Mouse (Mus musculus) limb, embryonic 15.5 days (tissue): ENCODE results near the gene E2f3. TPM values are rescaled to one million over a fixed set of nuclear protein-coding genes. Genes with fewer than 3 reads are reported as not detected.

ENCODE experiments used
- ATAC-seq: fragments of 200-750 bp; cut with Nextera tagmentation; 2 replicates; pipeline ENCODE4 v1.8.0; 2017; ENCODE audit warnings: low read depth, moderate TSS enrichment; ENCODE audit not compliant: insufficient number of reproducible peaks, low FRiP score, low TSS enrichment
- H3K27ac ChIP-seq: fragments of 300-500 bp; sonication (generic); 2 replicates; pipeline ENCODE4 v1.5.1; 2015; ENCODE audit warnings: moderate library complexity, mild to moderate bottlenecking, inconsistent platforms
- H3K27me3 ChIP-seq: fragments of 300-500 bp; sonication (generic); 2 replicates; pipeline ENCODE4 v1.6.1; 2015; ENCODE audit warnings: inconsistent platforms
- H3K36me3 ChIP-seq: fragments of 300-500 bp; sonication (generic); 2 replicates; pipeline ENCODE4 v1.6.1; 2015; ENCODE audit warnings: inconsistent platforms
- H3K4me1 ChIP-seq: fragments of 300-500 bp; sonication (generic); 2 replicates; pipeline ENCODE4 v1.6.1; 2015; ENCODE audit warnings: inconsistent platforms
- H3K4me2 ChIP-seq: fragments of 300-500 bp; sonication (generic); 2 replicates; pipeline ENCODE4 v1.6.1; 2015; ENCODE audit warnings: mild to moderate bottlenecking, inconsistent platforms
- H3K4me3 ChIP-seq: fragments of 300-500 bp; sonication (generic); 2 replicates; pipeline ENCODE4 v1.5.1; 2015; ENCODE audit warnings: mild to moderate bottlenecking, inconsistent platforms
- H3K9ac ChIP-seq: fragments of 300-500 bp; sonication (generic); 2 replicates; pipeline ENCODE4 v1.6.1; 2015; ENCODE audit warnings: inconsistent platforms
- H3K9me3 ChIP-seq: fragments of 300-500 bp; sonication (generic); 2 replicates; pipeline ENCODE4 v1.6.1; 2016; ENCODE audit warnings: inconsistent platforms
- WGBS: fragments of 180-500 bp; shearing (Covaris S2); methylation state at CpG from one replicate; pipeline ENCODE4 v1.1.7; 2015; 5-methylcytosine and 5-hydroxymethylcytosine counted together
- polyA plus RNA-seq: library from polyadenylated mRNA; unstranded; fragments of >200 nt; fragmentation: Nextera tagmentation; extraction: Ambion mirVana; gene quantifications from 2 replicates; pipeline ENCODE4 v1.2.1, GENCODE M21; 2015

E2f3 gene
- polyA plus RNA-seq, 1 experiment from 2014 or later = 9.4 TPM

- Histone ChIP-seq H3K4me3 (no peak overlapping the region), H3K4me1 (no peaks in the 10 kb centered on the region), H3K27me3 (no peaks in the 10 kb centered on the region), H3K9ac (no peak overlapping the region), H3K4me2 (no peak overlapping the region), H3K36me3 (peaks cover 57% of the 10 kb centered on the region), H3K9me3 (no peaks in the 10 kb centered on the region), H3K27ac (no peak overlapping the region)
- no peak for ATAC-seq
- WGBS = 55% methylated on average over 10 of the region's 10 CpGs
These were observed 72.8 kb downstream of the E2f3 start for GRCm38 (mm10) chr13:29913061-29913460.

- WGBS = 88% methylated on average over 8 of the region's 8 CpGs
- Histone ChIP-seq H3K9ac (no peak overlapping the region), H3K36me3 (peaks cover 57% of the 10 kb centered on the region), H3K27ac (no peak overlapping the region), H3K4me2 (no peak overlapping the region), H3K4me3 (no peak overlapping the region), H3K4me1 (no peaks in the 10 kb centered on the region), H3K9me3 (no peaks in the 10 kb centered on the region), H3K27me3 (no peaks in the 10 kb centered on the region)
- ATAC-seq = no peak
These were observed 73.6 kb downstream of the E2f3 start for GRCm38 (mm10) chr13:29912251-29912650.

- Histone ChIP-seq H3K9me3 (no peaks in the 10 kb centered on the region), H3K4me2 (no peak overlapping the region), H3K27me3 (no peaks in the 10 kb centered on the region), H3K27ac (no peak overlapping the region), H3K4me1 (no peaks in the 10 kb centered on the region), H3K9ac (no peak overlapping the region), H3K4me3 (no peak overlapping the region), H3K36me3 (peaks cover 60% of the 10 kb centered on the region)
- 96% methylated on average over 3 of the region's 3 CpGs for WGBS
- no peak for ATAC-seq
These were observed 74.7 kb downstream of the E2f3 start for GRCm38 (mm10) chr13:29911141-29911540.

GRCm38 (mm10) chr13:29908431-29908830, 77.4 kb downstream of the E2f3 start:
- no peaks in the 10 kb centered on the region for H3K9me3 ChIP-seq
- 94% methylated on average over 9 of the region's 9 CpGs for WGBS
- no peaks in the 10 kb centered on the region for H3K27me3 ChIP-seq
- H3K9ac ChIP-seq = no peak overlapping the region
- no peak for ATAC-seq
- no peak overlapping the region for H3K4me2 ChIP-seq
- no peaks in the 10 kb centered on the region for H3K4me1 ChIP-seq
- H3K27ac ChIP-seq = no peak overlapping the region
- H3K4me3 ChIP-seq = no peak overlapping the region
- peaks cover 66% of the 10 kb centered on the region for H3K36me3 ChIP-seq

DNA sequence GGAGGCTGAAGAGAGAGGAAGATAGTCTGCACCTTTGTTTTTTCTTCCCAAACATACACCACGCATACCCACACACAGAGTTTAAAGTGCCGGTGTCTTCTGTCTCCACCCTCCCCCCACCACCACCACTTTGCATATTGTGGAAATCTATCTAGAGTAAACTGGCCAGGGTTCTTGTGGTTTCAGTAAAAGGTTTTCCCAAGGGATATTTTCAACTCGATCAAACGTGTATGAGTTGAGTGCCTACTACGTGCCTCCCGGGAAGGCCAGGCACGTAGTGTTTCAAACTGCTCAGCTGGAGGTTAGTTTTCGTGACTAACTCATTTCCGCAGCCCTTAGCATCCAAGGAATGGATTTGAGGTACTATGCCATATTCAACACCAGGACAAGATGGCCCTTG, 77.9 kb downstream of the E2f3 start:
- Histone ChIP-seq H3K4me1 (no peaks in the 10 kb centered on the region), H3K27me3 (no peaks in the 10 kb centered on the region), H3K4me2 (no peak overlapping the region), H3K9ac (no peak overlapping the region), H3K4me3 (no peak overlapping the region), H3K9me3 (no peaks in the 10 kb centered on the region), H3K36me3 (peaks cover 66% of the 10 kb centered on the region), H3K27ac (no peak overlapping the region)
- 93% methylated on average over 9 of the region's 9 CpGs for WGBS
- no peak for ATAC-seq

DNA sequence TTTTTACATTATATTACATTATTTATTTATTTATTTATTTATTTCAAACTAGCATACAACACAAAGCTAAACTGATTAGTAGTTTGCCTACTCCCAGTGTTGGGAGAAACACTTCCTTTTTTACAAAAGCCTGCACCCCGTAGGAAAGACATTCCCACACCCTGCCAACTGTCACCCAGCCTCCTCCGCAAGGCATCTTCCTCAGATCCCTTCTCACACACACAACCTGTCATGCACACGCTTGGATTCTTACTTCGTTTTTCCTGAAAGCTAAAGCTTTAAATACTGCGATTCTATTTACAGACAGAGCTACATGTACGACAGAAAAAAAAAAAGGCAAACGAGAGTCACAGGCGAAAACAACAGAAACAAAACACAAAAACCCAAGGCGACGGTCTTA, 79.1 kb downstream of the E2f3 start:
- H3K36me3 ChIP-seq = peaks cover 59% of the 10 kb centered on the region
- no peak overlapping the region for H3K4me3 ChIP-seq
- no peaks in the 10 kb centered on the region for H3K27me3 ChIP-seq
- H3K9ac ChIP-seq = no peak overlapping the region
- 94% methylated on average over 10 of the region's 10 CpGs for WGBS
- H3K4me2 ChIP-seq = no peak overlapping the region
- no peak overlapping the region for H3K27ac ChIP-seq
- H3K4me1 ChIP-seq = no peaks in the 10 kb centered on the region
- H3K9me3 ChIP-seq = no peaks in the 10 kb centered on the region
- ATAC-seq = no peak

- peaks cover 28% of the 10 kb centered on the region for H3K36me3 ChIP-seq
- no peak for ATAC-seq
- H3K27ac ChIP-seq = no peak overlapping the region
- no peaks in the 10 kb centered on the region for H3K27me3 ChIP-seq
- H3K9ac ChIP-seq = no peak overlapping the region
- H3K4me2 ChIP-seq = no peak overlapping the region
- no peak overlapping the region for H3K4me3 ChIP-seq
- 88% methylated on average over 1 of the region's 1 CpGs for WGBS
- no peaks in the 10 kb centered on the region for H3K9me3 ChIP-seq
- no peaks in the 10 kb centered on the region for H3K4me1 ChIP-seq
These were observed 82.5 kb downstream of the E2f3 start for GRCm38 (mm10) chr13:29903341-29903740.

DNA sequence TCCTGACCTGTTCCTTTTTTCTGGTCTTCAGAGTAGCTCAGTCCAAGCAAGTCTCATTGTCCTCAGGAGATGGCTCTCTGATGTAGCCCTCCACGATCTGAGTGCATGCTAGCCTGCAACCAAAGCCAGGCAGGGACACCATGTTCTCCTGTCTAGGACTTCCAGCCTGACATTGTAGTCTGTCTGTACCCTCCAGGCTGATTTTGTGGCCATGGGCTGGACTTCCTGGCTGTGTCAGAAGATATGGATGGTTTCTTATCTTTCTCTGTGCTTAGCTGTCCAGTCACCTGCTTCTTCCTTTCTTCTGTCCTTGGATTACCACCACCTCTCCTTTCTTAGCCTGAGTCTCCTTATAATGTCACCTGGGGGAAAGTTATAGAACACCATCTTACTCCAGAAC, 83.2 kb downstream of the E2f3 start:
- Histone ChIP-seq H3K27me3 (no peaks in the 10 kb centered on the region), H3K4me2 (no peak overlapping the region), H3K9me3 (no peaks in the 10 kb centered on the region), H3K4me3 (no peak overlapping the region), H3K36me3 (peaks cover 21% of the 10 kb centered on the region), H3K9ac (no peak overlapping the region), H3K4me1 (no peaks in the 10 kb centered on the region), H3K27ac (no peak overlapping the region)
- 100% methylated on average over 1 of the region's 1 CpGs for WGBS
- ATAC-seq = no peak

DNA sequence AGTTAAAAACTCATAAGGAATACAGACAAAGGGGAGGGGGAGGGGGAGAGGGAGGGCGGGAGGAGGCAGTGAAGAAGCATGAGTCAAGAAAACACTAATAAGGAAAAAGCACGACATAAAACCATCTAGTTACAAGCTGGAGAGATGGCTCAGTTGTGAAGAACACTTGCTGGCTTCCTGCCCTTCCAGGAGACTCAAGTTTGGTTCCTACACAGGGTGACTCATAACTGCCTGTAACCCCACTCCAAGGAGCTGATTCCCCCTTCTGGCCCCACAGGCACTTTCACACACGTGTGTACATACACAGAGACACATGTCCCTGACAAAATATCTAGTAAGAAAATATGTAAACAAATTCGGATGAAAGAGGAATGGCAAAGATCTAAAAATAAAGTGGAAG, 84.2 kb downstream of the E2f3 start:
- H3K4me3 ChIP-seq = no peak overlapping the region
- ATAC-seq = no peak
- H3K4me1 ChIP-seq = no peaks in the 10 kb centered on the region
- H3K9ac ChIP-seq = no peak overlapping the region
- H3K9me3 ChIP-seq = no peaks in the 10 kb centered on the region
- peaks cover 15% of the 10 kb centered on the region for H3K36me3 ChIP-seq
- no peak overlapping the region for H3K4me2 ChIP-seq
- H3K27ac ChIP-seq = no peak overlapping the region
- no peaks in the 10 kb centered on the region for H3K27me3 ChIP-seq
- 67% methylated on average over 4 of the region's 4 CpGs for WGBS

DNA sequence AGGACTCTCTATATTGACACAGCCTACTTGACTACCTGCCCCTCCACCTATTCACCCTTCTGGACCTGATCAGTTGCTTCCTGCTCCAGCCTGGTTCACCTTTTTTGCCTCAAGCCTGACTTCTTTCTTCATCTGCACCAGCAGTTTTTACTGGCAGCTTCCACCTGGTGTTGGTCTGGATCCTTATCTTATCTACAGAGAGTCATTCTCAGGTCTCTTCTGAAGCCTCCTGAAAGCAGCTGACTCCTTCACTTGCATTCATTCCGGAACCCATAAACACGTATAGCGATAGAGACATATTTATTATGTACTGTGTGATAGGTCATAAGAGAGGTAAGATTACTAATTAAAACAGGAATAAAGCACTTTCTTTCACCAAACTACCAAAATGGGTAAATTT, 119.1 kb downstream of the E2f3 start:
- H3K4me1 ChIP-seq = no peaks in the 10 kb centered on the region
- H3K4me3 ChIP-seq = no peak overlapping the region
- 90% methylated on average over 3 of the region's 3 CpGs for WGBS
- H3K9ac ChIP-seq = no peak overlapping the region
- no peaks in the 10 kb centered on the region for H3K27me3 ChIP-seq
- H3K4me2 ChIP-seq = no peak overlapping the region
- no peaks in the 10 kb centered on the region for H3K9me3 ChIP-seq
- H3K27ac ChIP-seq = no peak overlapping the region
- no peaks in the 10 kb centered on the region for H3K36me3 ChIP-seq
- ATAC-seq = no peak

- no peak overlapping the region for H3K27ac ChIP-seq
- no peak overlapping the region for H3K9ac ChIP-seq
- H3K4me1 ChIP-seq = no peaks in the 10 kb centered on the region
- WGBS = 52% methylated on average over 6 of the region's 6 CpGs
- no peaks in the 10 kb centered on the region for H3K27me3 ChIP-seq
- no peak overlapping the region for H3K4me3 ChIP-seq
- H3K9me3 ChIP-seq = no peaks in the 10 kb centered on the region
- no peak overlapping the region for H3K4me2 ChIP-seq
- no peak for ATAC-seq
- H3K36me3 ChIP-seq = no peaks in the 10 kb centered on the region
These were observed 121.5 kb downstream of the E2f3 start for GRCm38 (mm10) chr13:29864331-29864730.

GRCm38 (mm10) chr13:29860087-29860486, 125.8 kb downstream of the E2f3 start:
- H3K4me1 ChIP-seq = no peaks in the 10 kb centered on the region
- no peaks in the 10 kb centered on the region for H3K27me3 ChIP-seq
- H3K9ac ChIP-seq = no peak overlapping the region
- no peak for ATAC-seq
- H3K4me3 ChIP-seq = no peak overlapping the region
- H3K36me3 ChIP-seq = no peaks in the 10 kb centered on the region
- no peak overlapping the region for H3K4me2 ChIP-seq
- H3K27ac ChIP-seq = no peak overlapping the region
- WGBS = 72% methylated on average over 2 of the region's 2 CpGs
- no peaks in the 10 kb centered on the region for H3K9me3 ChIP-seq

DNA sequence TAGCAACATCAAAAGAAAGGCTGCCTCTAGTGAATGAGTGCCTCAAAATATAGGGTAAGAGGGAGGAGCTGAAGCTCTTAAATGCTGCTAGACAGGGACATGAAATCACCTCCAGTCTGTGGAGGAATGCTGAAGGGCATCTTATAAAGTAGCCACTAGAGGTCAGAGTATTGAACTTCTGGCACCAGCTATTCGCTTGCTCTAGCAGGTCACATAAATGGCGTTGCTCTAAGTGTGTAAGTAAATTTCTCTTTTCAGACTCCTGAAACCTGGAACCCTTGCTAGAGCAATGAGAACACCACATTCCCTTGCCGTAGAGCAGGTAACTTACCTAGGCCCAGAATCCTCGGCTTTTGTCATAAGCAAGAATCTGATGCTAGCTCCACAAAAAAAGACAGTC, 128.4 kb downstream of the E2f3 start:
- no peak overlapping the region for H3K27ac ChIP-seq
- 16% methylated on average over 4 of the region's 4 CpGs for WGBS
- no peaks in the 10 kb centered on the region for H3K27me3 ChIP-seq
- H3K4me2 ChIP-seq = no peak overlapping the region
- peaks cover 4% of the 10 kb centered on the region; the same call in 1 of the 2 replicates for H3K36me3 ChIP-seq
- no peak overlapping the region for H3K9ac ChIP-seq
- H3K4me3 ChIP-seq = no peak overlapping the region
- H3K9me3 ChIP-seq = no peaks in the 10 kb centered on the region
- no peak for ATAC-seq
- peaks cover 6% of the 10 kb centered on the region; the same call in 1 of the 2 replicates for H3K4me1 ChIP-seq
